Mouse (Mus musculus) forebrain, embryonic 12.5 days (tissue): ENCODE measurements around the gene Gm10945. TPM values are rescaled to one million over a fixed set of nuclear protein-coding genes. Genes with fewer than 3 reads are reported as not detected.

Experiments used
- ATAC-seq: fragments of 200-750 bp; cut with Nextera tagmentation; 2 replicates; pipeline ENCODE4 v1.8.0; 2017; ENCODE audit warnings: moderate TSS enrichment; ENCODE audit not compliant: low FRiP score
- H3K27ac ChIP-seq: fragments of 300-500 bp; sonication (generic); 2 replicates; pipeline ENCODE4 v1.5.1; 2016; ENCODE audit warnings: mild to moderate bottlenecking
- H3K27me3 ChIP-seq: fragments of 300-500 bp; sonication (generic); 2 replicates; pipeline ENCODE4 v1.6.1; 2016; ENCODE audit warnings: mild to moderate bottlenecking
- H3K36me3 ChIP-seq: fragments of 300-500 bp; sonication (generic); replicated peaks from 2 replicates; pipeline ENCODE4 v1.6.1; 2016; ENCODE audit warnings: mild to moderate bottlenecking
- H3K4me1 ChIP-seq: fragments of 300-500 bp; sonication (generic); 2 replicates; pipeline ENCODE4 v1.6.1; 2016
- H3K4me2 ChIP-seq: fragments of 300-500 bp; sonication (generic); 2 replicates; pipeline ENCODE4 v1.6.1; 2016; ENCODE audit warnings: mild to moderate bottlenecking, moderate library complexity
- H3K4me3 ChIP-seq: fragments of 300-500 bp; sonication (generic); replicated peaks from 2 replicates; pipeline ENCODE4 v1.5.1; 2016; ENCODE audit warnings: mild to moderate bottlenecking
- H3K9ac ChIP-seq: fragments of 300-500 bp; sonication (generic); 2 replicates; pipeline ENCODE4 v1.6.1; 2016; ENCODE audit warnings: mild to moderate bottlenecking
- H3K9me3 ChIP-seq: fragments of 300-500 bp; sonication (generic); 2 replicates; pipeline ENCODE4 v1.6.1; 2016
- WGBS: fragments of 180-500 bp; shearing (Covaris S2); methylation state at CpG from one replicate; pipeline ENCODE4 v1.1.7; 2016; 5-methylcytosine and 5-hydroxymethylcytosine counted together
- polyA plus RNA-seq: library from polyadenylated mRNA; unstranded; fragments of >200 nt; fragmentation: Nextera tagmentation; extraction: Ambion mirVana; gene quantifications from 2 replicates; pipeline ENCODE4 v1.2.1, GENCODE M21; 2016

Gene Gm10945
- not detected in 2 replicates for polyA plus RNA-seq

GRCm38 (mm10) chr10:6761287-6761811 is at the start of gene Gm10945:
Gm10945 (minus strand) TSS chr10:6761761.
- Histone ChIP-seq H3K36me3 (no peaks in the 10 kb centered on the region), H3K9me3 (no peaks in the 10 kb centered on the region), H3K4me1 (no peaks in the 10 kb centered on the region), H3K4me3 (no peak within 1 kb of the TSS), H3K9ac (no peak within 1 kb of the TSS), H3K4me2 (no peak within 1 kb of the TSS), H3K27me3 (no peaks in the 10 kb centered on the region), H3K27ac (no peak within 1 kb of the TSS)
- no peak for ATAC-seq
- WGBS = 93% methylated on average over 2 of the region's 2 CpGs

- H3K27ac ChIP-seq = no peak overlapping the region
- H3K4me2 ChIP-seq = no peak overlapping the region
- H3K27me3 ChIP-seq = peaks cover 18% of the 10 kb centered on the region; the same call in 1 of the 2 replicates
- no peaks in the 10 kb centered on the region for H3K9me3 ChIP-seq
- no peaks in the 10 kb centered on the region for H3K36me3 ChIP-seq
- ATAC-seq = no peak
- H3K4me3 ChIP-seq = no peak overlapping the region
- H3K4me1 ChIP-seq = no peaks in the 10 kb centered on the region
- no peak overlapping the region for H3K9ac ChIP-seq
These were observed 28.7 kb upstream of the Gm10945 start for GRCm38 (mm10) chr10:6790226-6790625.

GRCm38 (mm10) chr10:6788517-6789237 is 27.1 kb upstream of the Gm10945 start:
- H3K4me3 ChIP-seq = peak overlapping the region; percentile 26
- 3% methylated on average over 25 of the region's 25 CpGs for WGBS
- ATAC-seq = peak; percentile 73
- H3K9me3 ChIP-seq = no peaks in the 10 kb centered on the region
- H3K27me3 ChIP-seq = peaks cover 18% of the 10 kb centered on the region; the same call in 1 of the 2 replicates
- no peak overlapping the region for H3K9ac ChIP-seq
- H3K27ac ChIP-seq = no peak overlapping the region
- H3K4me1 ChIP-seq = no peaks in the 10 kb centered on the region
- no peaks in the 10 kb centered on the region for H3K36me3 ChIP-seq
- H3K4me2 ChIP-seq = peak overlapping the region; percentile 46

- no peak within 1 kb of the TSS for H3K27ac ChIP-seq
- WGBS = 95% methylated on average over 3 of the region's 3 CpGs
- ATAC-seq = no peak
- no peaks in the 10 kb centered on the region for H3K27me3 ChIP-seq
- no peak within 1 kb of the TSS for H3K4me3 ChIP-seq
- H3K4me1 ChIP-seq = no peaks in the 10 kb centered on the region
- H3K9me3 ChIP-seq = no peaks in the 10 kb centered on the region
- H3K9ac ChIP-seq = no peak within 1 kb of the TSS
- no peak within 1 kb of the TSS for H3K4me2 ChIP-seq
- H3K36me3 ChIP-seq = no peaks in the 10 kb centered on the region
These were observed 3.4 kb downstream of the Gm10945 start, which contains the start of gene Oprm1 for GRCm38 (mm10) chr10:6758206-6758605. Oprm1 (plus strand) TSS chr10:6758506.

GRCm38 (mm10) chr10:6753375-6753774 is 8.2 kb downstream of the Gm10945 start:
- 0 out of 2 replicates have a peak, but pooled peaks cover 2% of the 10 kb centered on the region for H3K4me1 ChIP-seq
- H3K36me3 ChIP-seq = no peaks in the 10 kb centered on the region
- no peaks in the 10 kb centered on the region for H3K27me3 ChIP-seq
- H3K4me2 ChIP-seq = no peak overlapping the region
- 91% methylated on average over 5 of the region's 5 CpGs for WGBS
- no peak overlapping the region for H3K27ac ChIP-seq
- H3K9ac ChIP-seq = no peak overlapping the region
- ATAC-seq = no peak
- H3K4me3 ChIP-seq = no peak overlapping the region
- H3K9me3 ChIP-seq = no peaks in the 10 kb centered on the region

- 97% methylated on average over 3 of the region's 3 CpGs for WGBS
- no peak overlapping the region for H3K4me3 ChIP-seq
- H3K9ac ChIP-seq = no peak overlapping the region
- H3K27me3 ChIP-seq = no peaks in the 10 kb centered on the region
- H3K4me2 ChIP-seq = no peak overlapping the region
- ATAC-seq = no peak
- no peaks in the 10 kb centered on the region for H3K9me3 ChIP-seq
- H3K4me1 ChIP-seq = no peaks in the 10 kb centered on the region
- H3K27ac ChIP-seq = no peak overlapping the region
- H3K36me3 ChIP-seq = no peaks in the 10 kb centered on the region
These were observed 33.1 kb downstream of the Gm10945 start for GRCm38 (mm10) chr10:6728469-6728868.

- Histone ChIP-seq H3K4me1 (no peaks in the 10 kb centered on the region), H3K27me3 (no peaks in the 10 kb centered on the region), H3K9ac (no peak overlapping the region), H3K9me3 (no peaks in the 10 kb centered on the region), H3K4me3 (no peak overlapping the region), H3K27ac (no peak overlapping the region), H3K4me2 (no peak overlapping the region), H3K36me3 (no peaks in the 10 kb centered on the region)
- ATAC-seq = no peak
- 82% methylated on average over 1 of the region's 1 CpGs for WGBS
These were observed 37.8 kb downstream of the Gm10945 start for GRCm38 (mm10) chr10:6723765-6724164.

- no peaks in the 10 kb centered on the region for H3K4me1 ChIP-seq
- H3K27me3 ChIP-seq = no peaks in the 10 kb centered on the region
- no peak overlapping the region for H3K4me2 ChIP-seq
- H3K9me3 ChIP-seq = no peaks in the 10 kb centered on the region
- no peak overlapping the region for H3K4me3 ChIP-seq
- ATAC-seq = no peak
- H3K36me3 ChIP-seq = no peaks in the 10 kb centered on the region
- no peak overlapping the region for H3K9ac ChIP-seq
- 90% methylated on average over 4 of the region's 4 CpGs for whole genome bisulfite sequencing
- H3K27ac ChIP-seq = no peak overlapping the region
These were observed 44.2 kb downstream of the Gm10945 start for GRCm38 (mm10) chr10:6717181-6717948.

- Histone ChIP-seq H3K9me3 (no peaks in the 10 kb centered on the region), H3K27me3 (no peaks in the 10 kb centered on the region), H3K9ac (no peak overlapping the region), H3K36me3 (no peaks in the 10 kb centered on the region), H3K4me3 (no peak overlapping the region), H3K4me1 (no peaks in the 10 kb centered on the region), H3K27ac (no peak overlapping the region), H3K4me2 (no peak overlapping the region)
- WGBS = 93% methylated on average over 1 of the region's 1 CpGs
- no peak for ATAC-seq
These were observed 56.2 kb downstream of the Gm10945 start for GRCm38 (mm10) chr10:6705226-6705885.

- 51% methylated on average over 13 of the region's 13 CpGs for WGBS
- no peak overlapping the region for H3K27ac ChIP-seq
- ATAC-seq = peak; percentile 49; the same call in 1 of the 2 replicates
- H3K36me3 ChIP-seq = no peaks in the 10 kb centered on the region
- H3K4me2 ChIP-seq = peak overlapping the region; percentile 17; the same call in 1 of the 2 replicates
- no peaks in the 10 kb centered on the region for H3K4me1 ChIP-seq
- no peaks in the 10 kb centered on the region for H3K27me3 ChIP-seq
- no peaks in the 10 kb centered on the region for H3K9me3 ChIP-seq
- H3K9ac ChIP-seq = no peak overlapping the region
- H3K4me3 ChIP-seq = no peak overlapping the region
These were observed 67.2 kb downstream of the Gm10945 start for GRCm38 (mm10) chr10:6694218-6694850.
